Mouse (Mus musculus) testis, postnatal 14 days (tissue): ENCODE measurements at regions not wholly inside any gene's neighbourhood (a gene's known extent, or its start where the extent isn't known, plus 50 kb on each side); places are given as distances from the start of the nearest gene placed in this dataset.

Experiments
- DNase-seq: peaks from one replicate; pipeline ENCODE4 v3.0.0; 2021; ENCODE audit warnings: low spot score

DNA sequence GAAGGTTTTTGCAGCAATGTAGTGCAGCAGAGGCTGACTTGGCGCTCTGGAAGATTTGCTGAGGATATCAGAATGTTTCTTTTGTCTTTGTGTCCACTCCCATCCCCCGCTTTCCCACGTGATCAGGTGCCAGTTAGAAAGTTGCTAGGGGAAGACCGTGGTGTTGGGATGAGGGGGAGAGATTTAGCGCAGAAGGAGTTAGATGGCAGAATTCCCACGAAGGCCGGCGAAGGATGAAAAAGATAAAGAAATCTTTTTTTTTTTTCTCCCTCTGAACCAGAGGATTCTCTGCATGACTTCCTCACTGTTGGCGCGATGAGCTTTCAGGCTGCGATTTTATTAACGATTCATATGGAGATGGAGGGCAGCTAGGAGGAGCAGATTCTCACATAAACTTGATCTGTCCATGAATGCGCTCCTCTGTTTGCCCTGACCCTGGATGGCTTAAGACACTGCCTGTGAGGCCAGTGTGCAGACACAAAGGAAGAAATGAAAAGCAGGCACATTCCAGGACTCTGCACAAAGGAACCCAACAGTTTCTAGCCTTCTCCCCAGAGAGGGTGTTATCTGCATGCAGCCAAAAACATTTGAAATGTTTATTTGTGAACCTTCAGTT is 201.5 kb downstream of the Gm11146 start:
- DNase-seq = peak; percentile 88

DNA sequence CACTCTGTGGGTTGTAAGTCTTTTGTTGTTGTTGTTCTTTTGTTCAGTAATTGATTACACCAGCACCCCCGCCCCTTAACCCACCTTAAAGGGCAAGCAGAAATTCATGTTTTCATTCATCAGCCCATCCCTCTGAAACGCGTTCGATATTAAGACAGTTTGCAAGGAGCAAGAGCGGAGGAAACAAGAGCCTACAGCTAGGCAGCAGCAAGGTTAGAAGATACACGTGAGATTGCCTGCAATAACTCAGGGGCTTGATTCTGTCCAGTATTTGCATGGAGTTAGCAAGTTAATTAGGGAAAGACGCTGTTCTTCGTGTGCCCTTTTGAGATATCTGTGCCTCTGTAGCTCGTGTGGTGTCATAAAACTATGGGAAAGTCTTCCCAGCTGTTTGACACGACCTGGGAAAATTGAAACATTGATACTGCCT is 202.0 kb downstream of the Gm11146 start:
- DNase-seq = no peak

- peak; percentile 18 for DNase-seq
Observed at GRCm38 (mm10) chr16:77394054-77394716, 207.7 kb downstream of the Gm11146 start.

- DNase-seq = no peak
Observed at GRCm38 (mm10) chr16:77393470-77393869, 208.4 kb downstream of the Gm11146 start.

GRCm38 (mm10) chr16:77392205-77392604 is 209.7 kb downstream of the Gm11146 start:
- DNase-seq = no peak

GRCm38 (mm10) chr16:77384021-77384729 is 217.7 kb downstream of the Gm11146 start:
- DNase-seq = no peak

DNA sequence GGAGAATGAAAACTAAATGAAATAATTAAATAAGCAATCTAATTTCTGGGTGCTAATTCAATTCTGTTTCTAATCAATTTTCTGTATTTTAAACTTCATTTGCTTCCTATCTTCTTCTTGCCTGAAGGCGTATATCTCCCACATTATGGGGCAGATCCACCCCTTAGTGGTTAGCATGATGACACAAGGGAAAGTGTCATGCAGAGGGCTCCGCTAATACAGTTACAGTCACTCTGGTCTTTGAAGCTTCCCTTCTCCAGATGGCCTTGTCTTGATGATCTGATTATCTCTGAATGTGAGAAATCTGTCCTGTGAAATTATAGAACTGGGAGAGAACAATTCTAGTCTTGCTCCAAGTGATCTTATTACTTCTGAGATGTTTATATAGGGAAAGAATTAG is 219.1 kb downstream of the Gm11146 start:
- DNase-seq = no peak

GRCm38 (mm10) chr16:77372768-77373167 is 229.1 kb downstream of the Gm11146 start:
- DNase-seq = peak; percentile 18

GRCm38 (mm10) chr16:77369810-77370209 is 232.1 kb downstream of the Gm11146 start:
- no peak for DNase-seq

GRCm38 (mm10) chr16:77365254-77365653 is 236.6 kb downstream of the Gm11146 start:
- DNase-seq = peak; percentile 54

DNA sequence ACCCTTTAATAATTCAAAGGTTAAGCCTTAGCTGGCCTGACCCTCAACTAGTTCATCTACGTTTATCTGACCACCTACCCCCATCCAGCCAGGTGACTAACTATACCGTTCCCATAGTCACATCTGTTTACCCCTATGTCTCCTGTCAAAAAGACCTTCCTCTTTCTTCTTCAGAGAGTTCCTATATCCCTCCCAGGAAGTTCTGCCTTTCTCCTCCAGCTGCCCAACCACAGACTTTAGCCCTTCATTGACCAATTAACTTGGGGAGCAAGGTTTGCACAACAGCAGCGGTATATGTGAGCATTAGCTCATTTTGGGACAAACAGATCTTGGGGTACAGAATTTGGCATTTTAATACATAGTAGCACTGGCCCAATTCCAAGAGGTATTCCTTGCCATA is 237.5 kb downstream of the Gm11146 start:
- no peak for DNase-seq

DNA sequence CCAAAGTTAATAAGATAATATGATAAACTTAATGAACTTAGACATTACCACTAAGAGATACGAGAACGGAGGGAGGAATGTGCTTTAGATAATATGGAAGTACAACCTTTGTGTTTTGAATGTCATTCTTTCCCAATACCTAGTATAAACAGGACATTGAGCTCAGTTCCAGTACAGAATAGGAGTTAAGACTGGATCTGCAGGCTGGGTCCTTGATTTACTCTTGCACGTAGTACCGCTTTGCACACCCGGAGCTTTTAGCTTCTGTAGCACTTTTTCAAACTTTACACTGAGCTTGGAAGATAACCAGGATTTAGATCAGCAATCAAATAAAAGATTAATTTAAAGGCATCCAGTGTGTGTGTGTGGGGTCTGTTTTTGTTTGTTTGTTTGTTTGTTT is 242.7 kb downstream of the Gm11146 start:
- DNase-seq = no peak

DNA sequence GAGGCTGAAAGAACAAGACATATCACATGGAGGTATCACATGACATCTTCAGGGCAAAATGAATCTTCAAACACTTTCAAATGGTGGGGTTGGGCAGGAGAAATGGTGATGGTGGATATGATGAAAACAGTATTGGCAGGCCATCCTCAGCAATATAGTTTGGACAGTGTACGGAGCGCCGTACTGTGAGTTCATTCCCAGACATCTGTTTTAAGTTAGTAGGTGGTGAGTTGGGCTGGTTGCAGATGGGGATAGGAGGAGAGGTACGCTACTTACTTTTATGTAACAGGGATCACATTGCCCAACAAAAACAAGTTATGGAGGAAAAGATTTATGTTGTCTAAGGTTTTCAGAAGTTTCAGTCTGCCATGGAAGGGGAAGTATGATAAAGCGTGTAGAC is 246.6 kb downstream of the Gm11146 start:
- DNase-seq = no peak

- DNase-seq = no peak
Observed at GRCm38 (mm10) chr16:77354201-77354712, 247.6 kb downstream of the Gm11146 start.

DNA sequence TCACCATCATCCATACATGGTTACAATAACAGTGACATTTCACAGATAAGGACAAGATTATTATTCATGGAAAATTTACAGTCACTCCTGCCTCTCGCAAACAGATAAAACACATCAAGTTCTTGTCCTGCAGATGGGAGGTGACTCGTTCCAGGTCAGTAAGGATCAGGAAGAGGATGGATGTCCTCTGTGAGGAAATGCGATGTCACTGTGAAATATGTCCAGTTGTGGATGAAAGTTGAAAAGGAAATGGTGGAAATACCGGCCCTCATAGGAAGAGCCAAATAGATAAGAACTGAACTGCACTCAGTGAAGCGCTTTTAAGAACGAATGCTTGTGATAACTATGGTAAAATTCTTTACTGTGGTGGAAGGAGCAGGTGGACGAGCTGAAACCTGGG is 255.8 kb downstream of the Gm11146 start:
- no peak for DNase-seq

GRCm38 (mm10) chr16:77332285-77332684 is 269.6 kb downstream of the Gm11146 start:
- DNase-seq = no peak

DNA sequence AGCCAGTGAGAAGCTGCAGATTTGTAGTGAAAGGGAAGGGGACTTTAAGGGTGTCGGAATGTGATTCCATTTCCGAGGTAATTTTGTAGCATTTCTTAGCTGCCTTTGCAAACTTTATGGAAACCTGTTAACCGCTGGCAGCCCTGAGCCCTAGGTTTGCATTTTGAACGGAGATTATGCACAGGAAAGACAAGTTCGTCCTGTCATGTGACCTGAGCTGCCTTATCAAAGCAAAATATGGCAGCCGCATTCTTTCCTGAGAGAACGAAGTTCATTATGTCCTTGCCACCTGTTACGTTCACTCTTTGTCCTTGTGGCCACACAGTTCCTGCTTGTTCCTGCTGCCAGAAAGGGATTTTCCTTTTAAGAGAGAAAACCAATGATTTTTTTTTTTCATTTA is 270.9 kb downstream of the Gm11146 start:
- DNase-seq = peak; percentile 70

- peak; percentile 9 for DNase-seq
Observed at GRCm38 (mm10) chr16:77329711-77330530, 272.0 kb downstream of the Gm11146 start.

DNA sequence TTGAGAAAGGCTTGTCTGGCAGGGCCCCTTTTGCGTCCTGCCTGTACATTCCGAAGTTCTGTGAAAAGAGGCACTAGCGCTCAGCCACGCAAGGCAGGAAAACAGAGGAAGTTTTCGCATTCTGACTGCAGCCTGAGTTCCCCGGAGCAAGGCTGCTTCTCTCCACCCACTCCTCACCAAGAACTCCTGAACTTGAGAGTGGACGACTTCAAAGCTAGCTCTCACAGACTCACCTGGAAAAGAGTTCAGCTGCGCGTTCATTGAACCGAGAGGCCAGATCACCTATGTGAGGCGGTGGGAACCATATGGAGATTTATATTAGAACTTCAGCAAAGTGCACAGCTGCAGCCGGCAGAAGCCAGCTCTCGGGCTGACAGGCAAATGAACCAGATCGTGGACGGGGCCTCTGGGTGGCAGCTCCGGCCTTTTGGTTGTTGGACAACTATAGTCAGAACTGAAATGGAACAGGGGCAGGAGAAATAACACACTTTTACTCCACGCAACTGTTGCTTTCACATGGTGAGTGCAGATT is 272.7 kb downstream of the Gm11146 start:
- DNase-seq = peak; percentile 43

DNA sequence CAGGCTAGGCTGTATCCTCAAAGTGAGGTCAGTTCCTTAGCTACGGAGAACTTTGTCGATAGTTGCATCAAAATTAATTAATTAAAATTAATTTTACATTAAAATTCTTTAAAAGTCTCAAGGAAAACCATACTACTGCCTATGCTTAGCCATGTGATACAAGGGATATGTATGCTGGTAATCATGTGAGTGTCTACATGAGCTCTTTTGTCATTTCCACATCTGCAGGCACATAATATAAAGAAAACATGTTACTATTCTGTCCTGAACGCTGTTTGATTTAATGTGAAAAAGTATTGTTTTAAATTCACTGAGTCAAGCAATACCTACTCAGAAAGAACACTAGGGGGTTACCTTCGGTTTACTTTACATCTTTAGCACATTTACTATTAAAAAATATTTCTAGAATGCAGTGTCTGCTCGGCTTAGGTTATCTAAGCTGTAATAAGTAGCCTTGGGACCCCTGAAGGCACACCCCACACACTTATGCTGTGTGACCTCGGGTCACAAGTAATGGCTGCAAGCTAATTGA is 273.2 kb downstream of the Gm11146 start:
- no peak for DNase-seq

GRCm38 (mm10) chr16:77328049-77328448 is 273.8 kb downstream of the Gm11146 start:
- no peak for DNase-seq

DNA sequence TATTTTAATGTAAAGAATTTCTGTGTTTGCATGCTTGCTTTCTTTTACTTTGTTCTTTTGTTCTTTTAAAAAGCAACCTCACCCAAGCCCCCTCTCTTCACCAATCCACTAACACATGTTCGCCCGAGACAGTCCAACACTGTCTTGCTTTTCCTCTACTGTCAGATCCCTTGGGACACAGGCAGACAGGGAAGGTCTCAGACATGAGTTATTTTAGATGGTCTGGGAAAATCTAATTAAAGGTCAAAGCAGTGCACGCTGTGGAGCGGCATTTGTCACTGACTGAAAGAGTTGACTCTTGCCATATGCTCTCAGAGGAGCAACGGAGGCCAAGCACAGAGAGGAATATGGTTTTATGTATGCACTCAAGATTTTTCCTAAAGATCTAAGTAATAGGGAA is 279.6 kb downstream of the Gm11146 start:
- DNase-seq = no peak
